Mouse (Mus musculus) left cerebral cortex, postnatal 4 days (tissue): Measurements from ENCODE around the gene Atxn10. TPM values are rescaled to one million over a fixed set of nuclear protein-coding genes. Genes with fewer than 3 reads are reported as not detected.
"Not testable (repeated sequence)": the region's sequence is repeated elsewhere in the genome, so short reads cannot be mapped to it uniquely, and the experiment has no call there.

Source experiments
- DNase-seq: peaks from one replicate; pipeline ENCODE4 v3.0.0-alpha.2; 2022
- intact Hi-C: fragments of 180-260 bp; cut with DNase I; formaldehyde crosslinking; loops from one replicate; pipeline ENCODE4 v1.15.1; 2025
- total RNA-seq, 2 experiments: library from RNA; stranded (reverse); gene quantifications; 2 replicates each; pipeline ENCODE4 v1.2.3; 2021

The Atxn10 gene
- 100 to 1,000 TPM; 388 to 389 TPM for total RNA-seq

DNA sequence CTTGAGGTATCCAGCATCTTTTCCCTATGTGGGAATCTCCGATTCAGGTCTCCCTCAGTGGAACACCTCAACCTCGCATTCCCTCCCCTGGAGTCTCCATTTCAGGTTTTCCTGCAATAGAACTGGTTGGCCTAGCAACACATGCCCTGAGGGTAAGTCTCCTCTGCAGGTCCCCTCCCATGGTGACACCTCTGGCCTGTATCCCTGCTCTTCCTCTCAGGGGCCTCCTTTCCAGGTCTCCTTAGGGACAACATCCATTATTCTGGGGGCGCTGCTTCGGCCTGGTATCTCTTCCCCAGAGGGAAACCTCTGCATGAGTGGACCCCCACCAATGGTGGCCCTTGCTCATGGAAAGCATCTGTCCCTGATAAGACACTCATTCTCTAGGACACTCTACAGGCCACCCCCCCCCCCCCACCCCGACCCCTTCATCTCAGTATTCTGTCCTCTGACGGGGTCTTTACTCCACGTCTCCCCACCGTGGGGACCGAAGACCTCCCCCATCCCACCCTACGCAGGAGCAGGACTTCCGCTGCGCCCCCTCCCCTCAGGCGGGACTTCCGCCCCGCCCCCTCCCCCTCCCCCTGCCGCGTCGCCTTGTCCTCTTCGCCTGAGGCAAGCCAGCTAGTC is at the start of gene Atxn10:
Gene Atxn10 (plus strand): TSS at position 575 of the 630 bp plus-strand sequence.
- peak; percentile 20 for DNase-seq
- intact Hi-C loops = no loop called here

DNA sequence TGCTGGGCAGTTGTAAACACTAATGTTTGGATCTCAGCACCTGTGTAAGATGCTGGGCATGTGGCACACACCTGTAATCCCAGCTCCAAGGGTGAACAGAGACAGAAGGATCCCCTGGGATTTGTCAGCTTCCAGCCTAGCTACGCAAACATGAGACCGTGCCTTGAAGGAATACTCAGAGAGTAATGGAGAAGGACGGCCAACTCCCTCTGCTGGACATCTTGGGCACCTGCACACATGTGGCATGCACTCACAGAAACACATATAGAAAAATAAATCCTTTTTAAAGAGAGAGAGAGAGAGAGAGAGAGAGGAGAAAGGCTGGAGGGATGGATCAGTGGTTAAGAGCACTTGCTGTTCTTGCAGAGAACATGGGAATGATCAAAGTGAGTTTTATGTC is 41.4 kb upstream of the Atxn10 start:
- intact Hi-C loops = no loop called here
- DNase-seq = no peak

- no peak for DNase-seq
- intact Hi-C loops = no loop called here
Measured at GRCm38 (mm10) chr15:85295544-85295943, 40.5 kb upstream of the Atxn10 start.

DNA sequence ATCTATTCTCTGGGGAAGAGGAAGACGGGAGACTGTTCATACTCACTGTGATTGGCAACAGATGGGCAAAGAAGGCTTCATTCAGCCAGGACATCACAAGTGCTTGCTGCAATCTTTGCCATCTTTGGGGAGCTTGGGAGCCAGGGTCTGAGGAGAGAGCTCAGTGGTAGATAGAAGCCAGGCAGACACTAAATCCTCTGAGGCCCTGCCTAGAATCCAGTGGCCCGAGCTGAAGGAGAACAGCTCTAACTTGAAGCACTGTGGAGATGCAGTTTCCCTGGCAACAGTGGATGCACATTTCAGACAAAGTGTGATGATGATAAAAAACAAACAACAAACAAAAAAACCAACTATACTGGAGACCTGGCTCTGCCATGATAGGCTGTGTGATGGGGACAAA is 40.1 kb upstream of the Atxn10 start:
- intact Hi-C loops = no loop called here
- DNase-seq = no peak

- DNase-seq = no peak
- intact Hi-C loops = no loop called here
Measured at GRCm38 (mm10) chr15:85296538-85296937, 39.5 kb upstream of the Atxn10 start.

GRCm38 (mm10) chr15:85298167-85298781 is 37.8 kb upstream of the Atxn10 start:
- no peak for DNase-seq
- intact Hi-C loops = no loop called here

DNA sequence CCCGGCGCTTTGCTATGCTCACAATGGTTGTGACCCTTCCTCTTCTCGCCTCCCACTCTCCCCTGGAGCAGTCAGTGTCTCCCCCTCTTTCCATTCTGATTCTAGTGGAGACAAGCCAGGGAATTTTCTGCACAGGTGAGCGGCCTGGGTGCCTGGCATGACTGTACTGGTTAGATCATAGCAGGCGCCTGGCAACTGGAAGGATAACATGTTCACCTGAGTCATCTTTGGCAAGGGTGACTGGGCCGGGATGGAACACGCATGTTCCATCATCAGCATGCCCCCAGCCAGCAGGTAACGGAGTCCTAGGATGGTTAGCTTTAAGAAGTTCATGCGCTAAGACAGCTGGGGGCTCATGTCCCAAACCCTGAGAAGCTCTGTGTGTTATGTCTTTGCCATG is 37.1 kb upstream of the Atxn10 start:
- intact Hi-C loops = no loop called here
- DNase-seq = no peak

DNA sequence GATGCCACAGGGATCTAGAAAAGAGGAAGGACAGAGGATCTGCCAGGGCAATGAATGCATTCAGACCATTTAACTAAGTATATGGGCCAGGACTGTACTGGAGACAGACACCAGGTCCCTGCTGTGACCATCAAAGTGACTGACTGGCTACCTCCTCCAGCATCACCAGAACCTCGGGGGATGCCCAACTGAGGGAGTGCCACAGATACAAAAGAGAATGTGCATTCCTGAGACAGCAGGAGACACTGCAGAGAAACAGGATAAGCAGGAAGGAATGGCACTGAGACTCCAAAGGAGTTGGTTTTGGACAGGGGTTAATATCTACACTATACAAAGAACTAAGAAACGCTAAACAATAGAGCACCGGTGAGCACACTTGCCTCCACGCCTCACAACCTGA is 32.8 kb upstream of the Atxn10 start:
- intact Hi-C loops = no loop called here
- DNase-seq = no peak

DNA sequence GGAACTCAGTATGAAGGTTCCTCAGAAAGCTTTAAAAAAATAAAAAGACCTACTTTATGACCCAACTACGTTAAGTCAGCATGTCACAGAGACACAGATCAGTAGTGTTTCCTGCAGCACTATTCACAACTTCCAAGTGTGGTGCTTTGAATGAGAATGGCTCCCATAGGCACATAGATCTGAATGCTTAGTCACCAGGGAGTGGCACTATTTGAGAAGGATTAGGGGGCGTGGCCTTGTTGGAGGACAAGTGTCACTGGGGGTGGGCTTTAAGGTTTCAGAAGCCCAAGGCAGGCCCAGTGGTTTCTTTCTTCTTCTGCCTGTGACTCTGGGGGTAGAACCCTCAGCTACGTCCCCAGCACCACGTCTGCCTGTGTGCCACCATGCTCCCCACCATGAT is 32.1 kb upstream of the Atxn10 start:
- DNase-seq = no peak
- intact Hi-C loops = no loop called here

- intact Hi-C loops = no loop called here
Measured at GRCm38 (mm10) chr15:85307061-85307660, 28.9 kb upstream of the Atxn10 start.

DNA sequence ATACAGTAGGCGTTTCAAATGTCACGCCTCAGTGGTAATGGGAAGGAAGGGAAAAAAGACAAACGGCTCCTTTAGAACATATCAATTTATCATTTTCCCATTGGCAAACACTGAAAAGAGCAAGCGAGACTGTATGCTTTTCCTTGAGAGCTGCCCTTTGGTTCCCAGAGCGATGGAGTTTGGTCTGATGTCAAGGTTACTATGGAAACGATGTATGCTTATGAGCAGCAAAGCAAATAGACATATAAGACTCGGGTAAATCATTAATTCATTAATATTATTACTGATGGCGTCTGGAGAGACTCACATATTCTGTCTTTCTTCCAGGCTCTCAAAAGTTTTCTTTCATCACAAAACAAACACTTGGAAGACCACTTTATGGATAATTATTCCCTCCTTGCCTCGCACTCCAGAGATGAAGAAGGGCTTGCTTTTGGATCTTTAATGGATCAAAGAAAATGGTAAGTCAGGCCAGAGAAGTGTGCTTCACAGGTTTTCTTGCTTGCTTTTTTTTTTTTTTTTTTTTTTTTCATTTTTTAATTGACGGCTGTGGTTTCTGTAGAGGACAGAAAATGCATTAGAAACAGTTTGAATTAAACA is 24.9 kb upstream of the Atxn10 start:
- intact Hi-C loops = no loop called here
- no peak for DNase-seq

More at GRCm38 (mm10) chr15:85307061-85307660, 28.9 kb upstream of the Atxn10 start:
- DNase-seq = no peak

DNA sequence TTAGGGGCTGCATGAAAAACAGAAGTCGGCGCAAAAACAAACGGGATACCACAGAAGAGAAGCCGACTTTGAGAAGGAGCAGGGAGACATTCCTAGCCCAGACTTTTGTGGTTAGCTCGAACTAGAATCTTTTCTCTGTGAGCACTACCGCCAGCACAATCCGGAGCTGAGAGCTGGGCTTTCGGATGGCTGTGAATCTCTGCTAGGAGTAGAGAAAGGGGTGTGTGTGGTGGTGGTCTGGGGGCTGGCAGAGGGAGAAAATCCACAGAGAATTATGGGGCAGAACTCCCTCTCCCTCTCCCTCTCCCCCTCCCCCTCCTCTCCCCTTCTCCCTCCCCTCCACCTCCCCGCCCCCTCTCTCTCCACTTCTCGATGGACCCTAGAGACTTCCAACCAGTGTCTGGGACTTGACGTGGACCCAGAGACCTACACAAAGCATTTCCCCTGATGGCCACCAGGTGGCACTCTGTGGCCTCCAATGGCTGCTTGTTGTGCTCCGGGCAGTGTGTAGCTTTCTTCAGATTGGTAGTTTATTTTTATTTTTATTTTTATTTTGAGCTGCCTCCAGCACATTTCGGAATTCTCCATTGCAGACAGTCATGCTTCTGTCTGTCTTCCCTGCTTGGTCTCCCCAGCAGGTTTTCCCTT is 20.5 kb upstream of the Atxn10 start:
- intact Hi-C loops = loop anchor here (2.0 to 5.0 kb wide), 3 partner anchors 48 to 267 kb away; partner anchors contain the start of gene Wnt7b

GRCm38 (mm10) chr15:85316342-85317140 is 19.5 kb upstream of the Atxn10 start:
- intact Hi-C loops = loop anchor here (5.0 kb wide), 2 partner anchors 49 to 146 kb away; no protein-coding TSS in a partner anchor
- no peak for DNase-seq

More for the DNA sequence above, 20.5 kb upstream of the Atxn10 start:
- DNase-seq = peak; percentile 77

- no peak for DNase-seq
- intact Hi-C loops = loop anchor here (5.0 kb wide), 2 partner anchors 53 to 142 kb away; no protein-coding TSS in a partner anchor
Measured at GRCm38 (mm10) chr15:85319924-85320668, 15.9 kb upstream of the Atxn10 start.

DNA sequence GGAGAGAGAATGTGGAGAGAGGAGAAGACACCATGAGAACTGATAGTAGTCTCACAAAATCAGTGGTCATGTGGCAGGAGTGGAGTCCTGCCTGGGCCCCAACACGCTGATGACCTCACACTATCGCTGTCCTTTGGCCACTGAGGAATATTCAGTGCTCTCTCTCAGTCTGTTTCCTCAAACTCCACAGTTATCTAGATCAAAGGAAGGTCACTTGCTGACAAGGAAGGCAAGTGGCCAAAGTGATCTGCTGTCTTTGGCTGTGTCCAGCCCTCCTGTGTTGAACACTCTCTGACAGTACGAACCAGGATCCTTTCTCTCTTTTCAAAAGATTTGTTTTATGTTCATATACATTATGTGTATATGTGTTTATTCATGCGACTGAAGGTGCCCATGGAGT is 12.8 kb upstream of the Atxn10 start:
- no peak for DNase-seq
- intact Hi-C loops = no loop called here

DNA sequence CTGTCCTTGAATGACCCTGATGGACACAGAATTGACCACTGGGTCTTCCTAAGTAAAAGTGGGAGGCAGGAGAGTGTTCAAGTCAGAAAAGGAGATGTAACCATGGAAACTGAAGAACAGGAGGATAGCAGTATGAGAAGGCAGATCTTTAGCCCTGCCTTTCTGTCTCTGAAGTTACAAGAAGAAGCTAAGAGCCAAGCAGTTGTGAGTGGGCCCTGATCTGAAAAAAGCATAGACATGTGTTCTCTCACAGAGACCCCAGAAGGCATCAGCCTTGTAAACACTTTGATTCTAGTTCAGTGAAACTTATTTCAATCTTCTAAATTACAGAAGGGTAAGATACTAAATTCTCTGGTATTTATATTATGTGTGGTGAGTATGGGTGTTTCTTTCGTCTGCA is 11.6 kb upstream of the Atxn10 start:
- intact Hi-C loops = no loop called here
- no peak for DNase-seq

DNA sequence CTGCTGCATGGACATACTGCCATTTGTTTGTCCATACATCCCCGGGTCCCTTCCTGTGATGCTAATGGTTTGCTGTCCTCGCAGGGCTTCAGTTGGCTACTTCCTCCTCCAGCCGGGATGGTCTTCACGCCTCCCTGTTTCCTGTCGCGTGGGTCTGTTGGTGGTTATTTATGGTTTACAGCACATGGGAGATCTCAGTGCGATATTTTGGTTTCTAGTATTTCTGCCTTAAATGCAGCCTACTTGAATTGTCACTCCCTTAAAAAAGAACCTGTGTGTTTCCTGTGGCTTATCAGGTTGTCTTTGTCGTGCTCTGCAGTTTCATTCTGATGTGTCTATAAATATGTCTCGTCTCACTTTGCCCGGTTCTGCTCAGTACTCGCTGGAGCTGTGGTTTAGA is 8.2 kb upstream of the Atxn10 start:
- no peak for DNase-seq
- intact Hi-C loops = no loop called here

DNA sequence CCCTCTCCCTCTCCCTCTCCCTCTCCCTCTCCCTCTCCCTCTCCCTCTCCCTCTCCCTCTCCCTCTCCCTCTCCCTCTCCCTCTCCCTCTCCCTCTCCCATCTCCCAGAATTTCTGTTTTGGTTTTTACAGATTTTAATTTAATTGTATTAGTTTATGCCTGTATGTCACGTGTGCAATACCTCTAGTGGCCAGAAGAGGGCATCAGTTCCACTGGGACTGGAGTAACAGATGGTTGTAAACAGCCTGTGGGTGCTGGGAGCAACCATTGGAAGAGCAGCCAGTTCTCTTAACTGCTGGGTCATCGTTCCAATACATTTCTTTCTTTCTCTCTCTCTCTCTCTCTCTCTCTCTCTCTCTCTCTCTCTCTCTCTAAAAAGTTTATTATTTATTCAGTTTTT is 7.6 kb upstream of the Atxn10 start:
- intact Hi-C loops, DNase-seq: not testable (repeated sequence)

GRCm38 (mm10) chr15:85329096-85329495 is 6.9 kb upstream of the Atxn10 start:
- intact Hi-C loops = no loop called here
- no peak for DNase-seq

- no peak for DNase-seq
- intact Hi-C loops = no loop called here
Measured at GRCm38 (mm10) chr15:85330024-85330423, 6.0 kb upstream of the Atxn10 start.
